Mouse (Mus musculus) erythroblast, embryonic 14.5 days (primary cell): ENCODE data around the gene Rreb1.

Experiments
- GATA1 ChIP-seq: IDR thresholded peaks from 2 replicates; pipeline ENCODE4 v1.6.1; 2012; ENCODE audit warnings: low read length, inconsistent platforms, mixed read lengths
- TAL1 ChIP-seq: IDR thresholded peaks from 3 replicates; pipeline ENCODE4 v1.6.1; 2012; ENCODE audit warnings: low read length, inconsistent platforms, mixed read lengths

DNA sequence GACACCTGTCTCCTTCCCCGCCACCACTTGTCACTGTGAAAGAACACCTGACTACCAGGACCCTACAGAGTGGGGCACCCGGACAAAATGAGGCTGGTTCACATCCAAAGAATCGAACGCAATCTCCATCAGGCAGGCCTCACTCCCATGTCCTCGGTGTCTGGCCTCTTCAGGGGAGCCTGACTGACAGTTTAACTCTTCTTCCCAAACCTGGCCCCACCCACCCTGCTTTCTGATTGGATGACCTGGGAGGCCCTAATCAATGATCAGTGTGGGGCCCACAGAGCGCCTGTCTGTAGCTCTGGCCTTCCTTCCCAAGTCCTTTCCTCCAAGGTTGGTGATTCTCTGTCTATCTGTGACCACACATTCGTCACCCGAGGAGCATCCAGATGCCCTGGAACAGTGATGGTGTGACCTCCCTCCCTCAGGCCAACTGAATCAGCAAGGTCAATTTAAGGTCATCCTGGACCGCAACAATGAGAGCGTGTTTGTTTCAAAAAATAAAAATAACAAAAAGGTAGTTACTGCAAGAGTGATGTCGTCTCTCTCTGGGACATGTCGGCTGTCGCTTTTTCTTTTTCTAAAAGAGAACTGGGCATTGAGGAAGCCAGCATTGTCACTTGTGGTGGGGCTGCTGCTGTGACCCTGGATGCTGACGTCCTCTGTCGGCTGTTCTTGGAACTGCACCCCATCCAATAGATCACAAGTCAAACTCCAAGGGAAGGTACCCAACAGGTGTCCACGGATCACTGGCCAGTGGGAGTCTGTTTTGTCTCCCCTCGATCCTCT is 187.1 kb downstream of the Rreb1 start:
- TF ChIP-seq GATA1 (no peak; the same call in 1 of the 2 replicates), TAL1 (no peak)
